Mouse (Mus musculus) midbrain, postnatal 0 days (tissue): ENCODE results near the gene Gm572. TPM values are rescaled to one million over a fixed set of nuclear protein-coding genes. Genes with fewer than 3 reads are reported as not detected.
A peak's percentile ranks its signal among the peaks of the same experiment; 100 is the strongest.

Experiments used
- ATAC-seq: fragments of 200-750 bp; cut with Nextera tagmentation; 2 replicates; pipeline ENCODE4 v1.8.0; 2017; ENCODE audit warnings: moderate number of reproducible peaks, mild to moderate bottlenecking, moderate TSS enrichment, moderate library complexity; ENCODE audit not compliant: low FRiP score
- DNase-seq: peaks from one replicate; pipeline ENCODE4 v3.0.0-alpha.2; 2015; ENCODE audit warnings: low spot score
- H3K27ac ChIP-seq: fragments of 300-500 bp; sonication (generic); 2 replicates; pipeline ENCODE4 v1.5.1; 2014; ENCODE audit warnings: low read depth, mild to moderate bottlenecking, low read length, mixed read lengths
- H3K27me3 ChIP-seq: fragments of 300-500 bp; sonication (generic); 2 replicates; pipeline ENCODE4 v1.6.1; 2014; ENCODE audit warnings: low read length, control low read depth, mixed read lengths; ENCODE audit not compliant: insufficient read depth
- H3K36me3 ChIP-seq: fragments of 300-500 bp; sonication (generic); 2 replicates; pipeline ENCODE4 v1.6.1; 2014; ENCODE audit warnings: low read length, control low read depth, mixed read lengths; ENCODE audit not compliant: insufficient read depth
- H3K4me1 ChIP-seq: fragments of 300-500 bp; sonication (generic); 2 replicates; pipeline ENCODE4 v1.6.1; 2014; ENCODE audit warnings: mild to moderate bottlenecking, control low read depth, antibody characterized with exemption, low read length, mixed read lengths; ENCODE audit not compliant: insufficient read depth
- H3K4me2 ChIP-seq: fragments of 300-500 bp; sonication (generic); 2 replicates; pipeline ENCODE4 v1.6.1; 2014; ENCODE audit warnings: low read depth, mild to moderate bottlenecking, low read length, mixed read lengths; ENCODE audit not compliant: poor library complexity, severe bottlenecking
- H3K4me3 ChIP-seq: fragments of 300-500 bp; sonication (generic); 2 replicates; pipeline ENCODE4 v1.5.1; 2014; ENCODE audit warnings: low read depth, mild to moderate bottlenecking, low read length, moderate library complexity
- H3K9ac ChIP-seq: fragments of 300-500 bp; sonication (generic); replicated peaks from 2 replicates; pipeline ENCODE4 v1.6.1; 2014; ENCODE audit warnings: mild to moderate bottlenecking, low read length, moderate library complexity, mixed read lengths; ENCODE audit not compliant: poor library complexity, severe bottlenecking
- H3K9me3 ChIP-seq: fragments of 300-500 bp; sonication (generic); 2 replicates; pipeline ENCODE4 v1.6.1; 2016; ENCODE audit warnings: low read length, control low read depth
- CTCF ChIP-seq: IDR thresholded peaks from 2 replicates; pipeline ENCODE4 v1.5.1; 2016; ENCODE audit warnings: antibody characterized with exemption, mild to moderate bottlenecking
- whole genome bisulfite sequencing: fragments of 180-500 bp; shearing (Covaris S2); extraction: QIAGEN DNeasy Blood & Tissue Kit; methylation state at CpG from one replicate; pipeline ENCODE4 v1.1.7; 2014; 5-methylcytosine and 5-hydroxymethylcytosine counted together
- polyA plus RNA-seq: library from polyadenylated mRNA; unstranded; fragments of >200 nt; fragmentation: Nextera tagmentation; extraction: Ambion mirVana; gene quantifications from 2 replicates; pipeline ENCODE4 v1.2.1, GENCODE M21; 2015
- total RNA-seq: library from RNA; depleted of rRNA; stranded (reverse); fragments of >200 nt; gene quantifications from 2 replicates; pipeline ENCODE4 v1.2.3, GENCODE M21; 2014; rRNA removed

The Gm572 gene
- total and polyA plus RNA-seq, 2 experiments from 2014 or later = 0.44 TPM; not detected in 1

DNA sequence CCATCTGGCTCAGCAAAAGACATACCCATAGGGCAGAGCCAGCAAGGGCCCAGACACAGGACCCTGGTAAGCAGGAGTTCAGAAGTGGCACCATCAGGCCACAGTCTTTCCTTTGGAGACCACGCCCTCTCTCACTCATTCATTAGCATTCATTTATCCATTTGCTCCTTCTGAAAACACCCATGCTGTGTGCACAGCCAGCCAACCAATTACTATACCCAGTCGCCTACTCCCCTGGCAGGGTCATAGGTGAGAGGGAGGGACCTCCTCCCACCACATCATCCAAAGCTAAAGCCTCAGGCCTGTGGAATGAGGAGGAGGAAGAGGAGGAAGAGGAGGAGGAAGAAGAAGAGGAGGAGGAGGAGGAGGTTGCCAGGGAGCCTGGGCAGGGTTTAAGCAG is 67.3 kb downstream of the Gm572 start:
- no peak for ATAC-seq
- no peak overlapping the region for H3K9ac ChIP-seq
- 71% methylated on average over 2 of the region's 2 CpGs for WGBS
- no peak overlapping the region for H3K4me3 ChIP-seq
- H3K27ac ChIP-seq = no peak overlapping the region
- H3K27me3 ChIP-seq = 0 out of 2 replicates have a peak, but pooled peaks cover 4% of the 10 kb centered on the region
- DNase-seq = no peak
- H3K9me3 ChIP-seq = no peaks in the 10 kb centered on the region
- no peaks in the 10 kb centered on the region for H3K4me1 ChIP-seq
- no peak for TF ChIP-seq CTCF
- no peak overlapping the region for H3K4me2 ChIP-seq
- no peaks in the 10 kb centered on the region for H3K36me3 ChIP-seq

DNA sequence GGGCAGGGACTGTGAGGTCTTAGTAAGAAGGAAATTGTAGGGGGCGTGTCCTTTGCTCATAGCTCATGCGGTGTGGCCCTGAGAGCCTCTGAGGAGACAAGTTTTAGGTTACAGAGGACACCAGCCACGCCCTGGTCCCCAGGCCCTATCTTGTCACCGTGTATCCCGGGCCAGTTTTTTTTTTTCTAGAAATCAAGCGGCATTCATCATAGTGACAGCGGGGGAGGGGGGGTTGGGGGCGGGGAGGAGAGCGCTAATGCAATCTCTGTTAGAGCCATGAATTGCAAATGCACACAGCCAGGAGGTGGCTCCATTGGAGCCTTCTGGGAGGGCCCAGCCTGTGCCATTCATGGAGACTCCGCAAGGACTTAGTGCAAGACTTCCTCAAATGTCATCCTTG is 68.2 kb downstream of the Gm572 start:
- Histone ChIP-seq H3K4me1 (no peaks in the 10 kb centered on the region), H3K27ac (no peak overlapping the region), H3K36me3 (no peaks in the 10 kb centered on the region), H3K27me3 (0 out of 2 replicates have a peak, but pooled peaks cover 4% of the 10 kb centered on the region), H3K4me2 (no peak overlapping the region), H3K9me3 (no peaks in the 10 kb centered on the region), H3K9ac (no peak overlapping the region), H3K4me3 (no peak overlapping the region)
- DNase-seq = no peak
- no peak for TF ChIP-seq CTCF
- ATAC-seq = no peak
- WGBS = 8% methylated on average over 8 of the region's 10 CpGs

GRCm38 (mm10) chr4:148712632-148713031 is 69.5 kb downstream of the Gm572 start:
- no peak for TF ChIP-seq CTCF
- Histone ChIP-seq H3K9me3 (no peaks in the 10 kb centered on the region), H3K4me2 (no peak overlapping the region), H3K4me1 (no peaks in the 10 kb centered on the region), H3K27ac (no peak overlapping the region), H3K4me3 (no peak overlapping the region), H3K36me3 (no peaks in the 10 kb centered on the region), H3K27me3 (0 out of 2 replicates have a peak, but pooled peaks cover 4% of the 10 kb centered on the region), H3K9ac (no peak overlapping the region)
- DNase-seq = no peak
- no peak for ATAC-seq
- WGBS = 48% methylated on average over 10 of the region's 10 CpGs

DNA sequence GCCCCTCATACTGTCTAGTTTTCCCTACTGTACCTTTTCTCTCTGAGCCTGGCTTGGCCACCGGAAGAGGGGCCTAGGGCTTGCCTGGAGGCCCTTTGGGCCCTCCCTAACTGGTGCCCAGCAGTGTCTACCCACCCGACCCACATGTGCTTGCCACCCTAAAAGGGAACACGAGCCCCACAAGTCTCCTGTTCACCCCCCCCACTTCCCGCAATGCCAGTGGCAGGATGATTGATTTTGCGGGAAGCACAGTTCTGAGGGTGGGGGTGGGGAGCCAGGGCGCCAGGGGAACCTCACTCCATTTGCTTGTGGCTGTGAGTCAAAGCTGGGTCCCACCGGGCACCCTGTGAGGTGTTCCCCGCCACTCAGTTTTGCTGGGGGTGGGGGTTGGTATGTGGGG is 70.9 kb downstream of the Gm572 start:
- ATAC-seq = no peak

DNA sequence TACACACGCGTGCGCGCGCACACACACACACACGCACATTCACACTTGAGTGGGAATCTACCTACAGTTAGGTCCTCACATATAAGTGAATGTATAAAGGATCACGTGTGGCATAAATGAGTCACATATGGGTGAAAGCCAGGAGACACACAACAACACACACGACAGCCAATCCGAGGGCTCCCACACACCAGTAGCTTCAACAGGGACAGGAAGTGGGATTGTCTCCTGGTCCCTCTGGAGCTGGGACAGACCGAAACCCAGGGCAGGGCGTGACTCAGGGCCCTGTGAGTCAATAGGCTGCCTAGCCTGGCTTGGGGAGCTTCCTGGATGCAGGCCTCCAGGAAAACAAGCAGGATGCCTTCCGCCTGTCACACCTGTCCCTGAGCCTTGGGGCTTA is 71.6 kb downstream of the Gm572 start:
- no peak for TF ChIP-seq CTCF
- DNase-seq = no peak
- H3K27ac ChIP-seq = no peak overlapping the region
- no peaks in the 10 kb centered on the region for H3K9me3 ChIP-seq
- 0 out of 2 replicates have a peak, but pooled peaks cover 4% of the 10 kb centered on the region for H3K27me3 ChIP-seq
- no peak for ATAC-seq
- WGBS = 87% methylated on average over 12 of the region's 12 CpGs
- no peaks in the 10 kb centered on the region for H3K36me3 ChIP-seq
- no peak overlapping the region for H3K4me2 ChIP-seq
- no peak overlapping the region for H3K4me3 ChIP-seq
- H3K9ac ChIP-seq = no peak overlapping the region
- H3K4me1 ChIP-seq = no peaks in the 10 kb centered on the region

More for the DNA sequence above, 70.9 kb downstream of the Gm572 start:
- Histone ChIP-seq H3K27ac (no peak overlapping the region), H3K9ac (no peak overlapping the region), H3K36me3 (no peaks in the 10 kb centered on the region), H3K4me2 (no peak overlapping the region), H3K4me3 (no peak overlapping the region), H3K4me1 (no peaks in the 10 kb centered on the region), H3K27me3 (0 out of 2 replicates have a peak, but pooled peaks cover 4% of the 10 kb centered on the region), H3K9me3 (no peaks in the 10 kb centered on the region)
- WGBS = 73% methylated on average over 8 of the region's 8 CpGs
- DNase-seq = no peak
- no peak for TF ChIP-seq CTCF

DNA sequence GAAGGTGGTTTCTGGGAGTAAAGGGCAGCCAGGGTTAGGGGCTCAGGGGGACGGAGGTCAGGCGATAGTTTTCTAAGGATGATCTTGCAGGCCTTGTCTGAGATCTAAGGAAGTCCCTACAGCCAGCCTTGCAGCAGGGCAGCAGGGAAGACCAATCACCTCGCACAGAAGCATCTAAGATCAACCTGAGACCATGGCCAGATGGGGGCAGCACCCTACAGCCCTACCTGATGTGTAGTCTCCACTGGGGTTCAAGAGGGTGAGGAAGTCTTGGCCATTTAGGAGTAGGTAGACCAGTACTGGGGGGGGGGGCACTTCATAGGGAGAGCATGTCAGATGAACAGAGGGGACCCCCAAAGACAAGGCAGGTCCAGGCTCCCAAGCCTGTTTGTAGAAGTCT is 72.3 kb downstream of the Gm572 start:
- ATAC-seq = no peak
- no peak overlapping the region for H3K4me3 ChIP-seq
- H3K9ac ChIP-seq = no peak overlapping the region
- no peaks in the 10 kb centered on the region for H3K9me3 ChIP-seq
- DNase-seq = no peak
- peak; percentile 40 for TF ChIP-seq CTCF
- H3K27ac ChIP-seq = no peak overlapping the region
- H3K4me1 ChIP-seq = no peaks in the 10 kb centered on the region
- no peak overlapping the region for H3K4me2 ChIP-seq
- 0 out of 2 replicates have a peak, but pooled peaks cover 4% of the 10 kb centered on the region for H3K27me3 ChIP-seq
- H3K36me3 ChIP-seq = no peaks in the 10 kb centered on the region
- WGBS = 49% methylated on average over 3 of the region's 3 CpGs

Other genes with a start within 250 kb of the Gm572 start
- gene Ubiad1, start 198.5 kb upstream of the Gm572 start, total RNA-seq = 16.0 and 19.8 TPM in 2 replicates
- 12.7 and 14.6 TPM in 2 replicates for gene Ubiad1, start 198.5 kb upstream of the Gm572 start, polyA plus RNA-seq
- gene Mtor, start 194.7 kb upstream of the Gm572 start, total RNA-seq = 54.5 and 59.6 TPM in 2 replicates
- 24.3 and 27.8 TPM in 2 replicates for gene Mtor, start 194.7 kb upstream of the Gm572 start, polyA plus RNA-seq
- gene Angptl7, start 142.9 kb upstream of the Gm572 start, total RNA-seq = 0.09 and 0.11 TPM in 2 replicates
- 0.25 and 0.36 TPM in 2 replicates for gene Angptl7, start 142.9 kb upstream of the Gm572 start, polyA plus RNA-seq
- gene Exosc10, start 84.9 kb upstream of the Gm572 start, total RNA-seq = 70.8 and 73.3 TPM in 2 replicates
- 77.1 and 78.8 TPM in 2 replicates for gene Exosc10, start 84.9 kb upstream of the Gm572 start, polyA plus RNA-seq
- gene Srm, start 51.8 kb upstream of the Gm572 start, total RNA-seq = 55.4 and 74.9 TPM in 2 replicates
- 148 and 151 TPM in 2 replicates for gene Srm, start 51.8 kb upstream of the Gm572 start, polyA plus RNA-seq
- gene Masp2, start 40.8 kb upstream of the Gm572 start, total RNA-seq = 0.33 and 0.42 TPM in 2 replicates
- 0.55 TPM in 1 of 2 replicates, not detected in the other for gene Masp2, start 40.8 kb upstream of the Gm572 start, polyA plus RNA-seq
- 94.0 and 98.7 TPM in 2 replicates for gene Tardbp, start 16.3 kb upstream of the Gm572 start, total RNA-seq
- 80.7 and 94.6 TPM in 2 replicates for gene Tardbp, start 16.3 kb upstream of the Gm572 start, polyA plus RNA-seq
- gene Casz1, start 161.1 kb downstream of the Gm572 start, total RNA-seq = 3.7 and 4.0 TPM in 2 replicates
- gene Casz1, start 161.1 kb downstream of the Gm572 start, polyA plus RNA-seq = 2.0 TPM in 2 replicates